Mouse (Mus musculus): ENCODE data around the gene Gss.

DNA sequence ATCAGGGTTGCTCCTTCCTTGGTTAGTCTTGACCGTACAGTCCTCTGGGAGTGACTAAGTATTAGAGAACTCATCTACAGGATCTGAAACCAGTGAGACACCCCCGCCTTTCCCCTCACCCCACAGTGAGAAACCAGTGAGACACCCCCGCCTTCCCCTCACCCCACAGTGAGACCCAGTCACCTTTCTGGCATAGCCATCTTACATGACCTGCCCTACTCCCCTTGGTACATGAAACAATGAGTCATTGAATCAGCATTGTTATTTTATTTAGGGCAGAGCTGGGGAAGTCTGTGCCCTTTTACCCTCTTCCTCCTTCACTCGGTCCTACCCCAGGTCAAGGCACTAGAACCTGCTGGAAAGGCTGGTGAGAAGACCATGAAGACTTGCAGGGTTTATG, 29.7 kb downstream of the Gss start:
- TF ChIP-seq CTCF (IDR thresholded peaks at IDR 0.05; ENCODE audit: low read depth) (no peak), EP300 (optimal IDR thresholded peaks at IDR 0.05) (no peak)

Data from stomach, postnatal 0 days (tissue).